Mouse (Mus musculus): ENCODE data around the gene Nuak1.

GRCm38 (mm10) chr10:84488315-84488714 lies 47.9 kb upstream of the Nuak1 start:
- TF ChIP-seq POLR2A (IDR thresholded peaks at IDR 0.05; ENCODE audit: low read depth, low read length) (no peak), CTCF (IDR thresholded peaks at IDR 0.05; ENCODE audit: borderline replicate concordance, insufficient read depth, low read length) (0 out of 2 replicates have a peak, but pooled peaks have one; percentile 10)

Data from embryonic fibroblast, embryonic 13.5 days (primary cell).